Mouse (Mus musculus) MEL (cell line): ENCODE results near the gene Mdc1. TPM values are rescaled to one million over a fixed set of nuclear protein-coding genes. Genes with fewer than 3 reads are reported as not detected.

Experiments
- DNase-seq: peaks from one replicate; pipeline ENCODE4 v3.0.0; 2011; ENCODE audit warnings: low read depth, low spot score
- H3K27ac ChIP-seq: 2 replicates; pipeline ENCODE4 v1.5.1; 2012; ENCODE audit warnings: low read depth, mild to moderate bottlenecking, control low read depth, low read length, moderate library complexity; ENCODE audit not compliant: control insufficient read depth
- H3K27me3 ChIP-seq, 2 experiments: fragments of 150-350 bp in 1 of 2; sonication (generic) in 1 of 2; 2 replicates each; pipeline ENCODE4 v1.6.1; 2012; ENCODE audit warnings: low read length in 2 of 2, mild to moderate bottlenecking in 2 of 2, improper control_type of control experiment in 1 of 2, moderate library complexity in 1 of 2; ENCODE audit not compliant: insufficient read depth in 2 of 2, control insufficient read depth in 1 of 2
- H3K36me3 ChIP-seq, 2 experiments: 2 replicates each; pipeline ENCODE4 v1.6.1; 2012 to 2014; ENCODE audit warnings: low read length in 2 of 2, improper control_type of control experiment in 1 of 2, inconsistent platforms in 1 of 2, mild to moderate bottlenecking in 1 of 2; ENCODE audit not compliant: insufficient read depth in 2 of 2, control insufficient read depth in 1 of 2
- H3K4me1 ChIP-seq, 2 experiments: fragments of 150-350 bp in 1 of 2; sonication (generic) in 1 of 2; 2 replicates each; pipeline ENCODE4 v1.6.1; 2012; ENCODE audit warnings: low read length in 2 of 2, improper control_type of control experiment in 1 of 2, mild to moderate bottlenecking in 1 of 2; ENCODE audit not compliant: insufficient read depth in 2 of 2, control insufficient read depth in 1 of 2
- H3K4me3 ChIP-seq, 2 experiments: fragments of 150-350 bp in 1 of 2; sonication (generic) in 1 of 2; 2 replicates each; pipeline ENCODE4 v1.5.1; 2012; ENCODE audit warnings: low read depth in 2 of 2, low read length in 2 of 2, mild to moderate bottlenecking in 2 of 2, moderate library complexity in 2 of 2, control low read depth in 1 of 2, improper control_type of control experiment in 1 of 2; ENCODE audit not compliant: control insufficient read depth in 1 of 2, insufficient read depth in 1 of 2
- H3K79me2 ChIP-seq: 2 replicates; pipeline ENCODE4 v1.6.1; 2012; ENCODE audit warnings: mild to moderate bottlenecking, low read length, moderate library complexity; ENCODE audit not compliant: control insufficient read depth, poor library complexity, insufficient read depth
- H3K9ac ChIP-seq: 2 replicates; pipeline ENCODE4 v1.6.1; 2012; ENCODE audit warnings: low read depth, mild to moderate bottlenecking, control low read depth, low read length, moderate library complexity; ENCODE audit not compliant: control insufficient read depth, poor library complexity, severe bottlenecking
- H3K9me3 ChIP-seq: fragments of 150-350 bp; sonication (generic); replicated peaks from 2 replicates; pipeline ENCODE4 v1.6.1; 2012; ENCODE audit warnings: mild to moderate bottlenecking, low read length, improper control_type of control experiment, moderate library complexity; ENCODE audit not compliant: insufficient read depth
- CHD1 ChIP-seq: IDR thresholded peaks from 2 replicates; pipeline ENCODE4 v1.6.1; 2012; ENCODE audit warnings: low read depth, mild to moderate bottlenecking, inconsistent platforms, low read length, improper control_type of control experiment
- CHD2 ChIP-seq: IDR thresholded peaks from 2 replicates; pipeline ENCODE4 v1.6.1; 2011; ENCODE audit warnings: low read length, improper control_type of control experiment
- CTCF ChIP-seq, 3 experiments: IDR thresholded peaks in 2 of 3; conservative IDR thresholded peaks in 1 of 3; 2 replicates each; pipeline ENCODE4 v1.5.1; 2011 to 2012; ENCODE audit warnings: low read length in 3 of 3, low read depth in 2 of 3, mild to moderate bottlenecking in 2 of 3, improper control_type of control experiment in 1 of 3, inconsistent platforms in 1 of 3, mixed read lengths in 1 of 3, moderate library complexity in 1 of 3; ENCODE audit not compliant: control insufficient read depth in 1 of 3, insufficient read depth in 1 of 3, poor library complexity in 1 of 3, severe bottlenecking in 1 of 3
- EP300 ChIP-seq, 2 experiments: IDR thresholded peaks; 2 replicates each; pipeline ENCODE4 v1.6.1; 2011; ENCODE audit warnings: improper control_type of control experiment in 2 of 2, low read length in 2 of 2, low read depth in 1 of 2, mild to moderate bottlenecking in 1 of 2
- ETS1 ChIP-seq: IDR thresholded peaks from 2 replicates; pipeline ENCODE4 v1.6.1; 2012; ENCODE audit warnings: low read depth, mild to moderate bottlenecking, inconsistent platforms, low read length, improper control_type of control experiment, moderate library complexity
- GATA1 ChIP-seq: IDR thresholded peaks from 2 replicates; pipeline ENCODE4 v1.6.1; 2011; ENCODE audit warnings: low read depth, low read length, improper control_type of control experiment
- HCFC1 ChIP-seq: IDR thresholded peaks from 2 replicates; pipeline ENCODE4 v1.6.1; 2012; ENCODE audit warnings: low read depth, mild to moderate bottlenecking, inconsistent platforms, low read length, improper control_type of control experiment, moderate library complexity
- MAFK ChIP-seq: IDR thresholded peaks from 2 replicates; pipeline ENCODE4 v1.6.1; 2011; ENCODE audit warnings: low read depth, mild to moderate bottlenecking, low read length, improper control_type of control experiment, borderline replicate concordance
- NELFE ChIP-seq: IDR thresholded peaks from 2 replicates; pipeline ENCODE4 v1.6.1; 2011; ENCODE audit warnings: low read depth, low read length, improper control_type of control experiment
- NRF1 ChIP-seq: IDR thresholded peaks from 2 replicates; pipeline ENCODE4 v1.6.1; 2014; ENCODE audit warnings: low read depth, mild to moderate bottlenecking, inconsistent platforms, low read length, improper control_type of control experiment, moderate library complexity; ENCODE audit not compliant: poor library complexity, insufficient read depth, severe bottlenecking
- POLR2A ChIP-seq, 2 experiments: IDR thresholded peaks; 2 replicates each; pipeline ENCODE4 v1.6.1; 2011 to 2012; ENCODE audit warnings: low read length in 2 of 2, mild to moderate bottlenecking in 2 of 2, control low read depth in 1 of 2, improper control_type of control experiment in 1 of 2, low read depth in 1 of 2, moderate library complexity in 1 of 2; ENCODE audit not compliant: control insufficient read depth in 1 of 2, insufficient read depth in 1 of 2, poor library complexity in 1 of 2
- POLR2AphosphoS2 ChIP-seq: IDR thresholded peaks from 2 replicates; pipeline ENCODE4 v1.6.1; 2011; ENCODE audit warnings: low read length, improper control_type of control experiment
- RAD21 ChIP-seq: IDR thresholded peaks from 2 replicates; pipeline ENCODE4 v1.6.1; 2011; ENCODE audit warnings: mild to moderate bottlenecking, low read depth, low read length, improper control_type of control experiment
- SMC3 ChIP-seq: IDR thresholded peaks from 2 replicates; pipeline ENCODE4 v1.6.1; 2011; ENCODE audit warnings: low read depth, low read length, improper control_type of control experiment
- TAL1 ChIP-seq: IDR thresholded peaks from 2 replicates; pipeline ENCODE4 v1.6.1; 2012; ENCODE audit warnings: mild to moderate bottlenecking, inconsistent platforms, low read length, moderate library complexity, mixed read lengths
- TBP ChIP-seq: IDR thresholded peaks from 2 replicates; pipeline ENCODE4 v1.8.0; 2011; ENCODE audit warnings: low read depth, low read length, improper control_type of control experiment
- TCF12 ChIP-seq: IDR thresholded peaks from 2 replicates; pipeline ENCODE4 v1.6.1; 2014; ENCODE audit warnings: low read depth, mild to moderate bottlenecking, inconsistent platforms, low read length, improper control_type of control experiment, moderate library complexity
- USF1 ChIP-seq: IDR thresholded peaks from 2 replicates; pipeline ENCODE4 v1.6.1; 2014; ENCODE audit warnings: low read depth, mild to moderate bottlenecking, inconsistent platforms, low read length, improper control_type of control experiment, moderate library complexity
- ZNF384 ChIP-seq: IDR thresholded peaks from 2 replicates; pipeline ENCODE4 v1.6.1; 2012; ENCODE audit warnings: low read depth, mild to moderate bottlenecking, inconsistent platforms, low read length, improper control_type of control experiment
- polyA plus RNA-seq, 2 experiments: library from polyadenylated mRNA; stranded (reverse) in 1 of 2; unstranded in 1 of 2; fragments of >175 nt in 1 of 2; fragments of >200 nt in 1 of 2; gene quantifications; 2 replicates each; pipeline versions ENCODE4 v1.2.1 to v1.2.4; 2012; ENCODE audit warnings: low replicate concordance in 2 of 2, low read depth in 1 of 2; ENCODE audit not compliant: insufficient read length in 2 of 2, insufficient read depth in 1 of 2, missing spikeins in 1 of 2
- total RNA-seq: library from RNA; depleted of rRNA; stranded (reverse); fragments of 300-350 nt; gene quantifications from 2 replicates; pipeline ENCODE4 v1.2.3, GENCODE M21; 2012

Mdc1 gene
- total and polyA plus RNA-seq, 3 experiments, result 15.0 to 77.9 (median 46.6) TPM

DNA sequence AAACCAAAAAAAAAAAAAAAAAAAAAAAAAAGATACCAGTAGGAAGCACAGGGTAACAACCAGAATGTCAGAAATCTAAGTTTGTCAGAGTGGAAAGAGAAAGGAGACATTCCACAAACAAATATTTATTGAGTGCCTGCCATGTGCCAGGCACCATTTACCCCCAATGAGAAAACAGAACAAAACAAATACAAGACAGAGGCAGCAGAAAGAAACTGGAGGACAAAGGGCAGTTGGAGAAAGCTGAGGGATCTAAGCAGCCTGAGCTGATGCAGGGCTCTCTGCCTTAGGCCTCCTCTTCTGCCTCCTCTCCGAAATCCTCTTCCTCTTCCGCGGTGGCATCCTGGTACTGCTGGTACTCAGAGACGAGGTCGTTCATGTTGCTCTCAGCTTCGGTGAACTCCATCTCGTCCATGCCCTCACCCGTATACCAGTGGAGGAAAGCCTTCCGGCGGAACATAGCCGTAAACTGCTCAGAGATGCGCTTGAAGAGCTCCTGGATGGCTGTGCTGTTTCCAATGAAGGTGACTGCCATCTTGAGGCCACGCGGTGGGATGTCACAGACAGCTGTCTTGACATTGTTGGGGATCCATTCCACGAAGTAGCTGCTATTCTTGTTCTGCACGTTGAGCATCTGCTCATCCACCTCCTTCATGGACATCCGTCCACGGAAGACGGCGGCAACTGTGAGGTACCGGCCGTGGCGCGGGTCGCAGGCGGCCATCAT is 6.5 kb upstream of the Mdc1 start:
- peak overlapping the region; percentile 78 for H3K27ac ChIP-seq
- no peaks in the 10 kb centered on the region for H3K9me3 ChIP-seq
- TF ChIP-seq TBP, result no peak
- no peak for TF ChIP-seq CHD2
- peak in 1 of 3 experiments; percentile 11; a peak in 1 of 6 replicates for TF ChIP-seq CTCF (IDR thresholded peaks at IDR 0.05 in 2 of 3, conservative IDR thresholded peaks at IDR 0.05 in 1 of 3; ENCODE audit: control insufficient read depth in 1 of 3, insufficient read depth in 1 of 3, low read depth in 2 of 3, low read length in 3 of 3, poor library complexity in 1 of 3, severe bottlenecking in 1 of 3)
- no peak for TF ChIP-seq MAFK
- no peak for TF ChIP-seq NELFE
- no peak for TF ChIP-seq SMC3

GRCm38 (mm10) chr17:35835424-35836140 is 5.7 kb upstream of the Mdc1 start:
- Histone ChIP-seq H3K27me3 (no peaks in the 10 kb centered on the region), H3K4me3 (peak overlapping the region; percentile 39 to 99), H3K36me3 (peaks cover 11 to 46% of the 10 kb centered on the region in 2 experiments), H3K79me2 (peaks cover 37% of the 10 kb centered on the region), H3K9me3 (no peaks in the 10 kb centered on the region), H3K4me1 (peaks cover 0 to 49% of the 10 kb centered on the region in 2 experiments), H3K27ac (peak overlapping the region; percentile 82), H3K9ac (peak overlapping the region; percentile 99)
- no peak for TF ChIP-seq USF1
- no peak for TF ChIP-seq EP300 (IDR thresholded peaks at IDR 0.05; ENCODE audit: low read depth in 1 of 2, low read length in 2 of 2)
- no peak; a peak in 1 of 4 replicates for TF ChIP-seq POLR2A (IDR thresholded peaks at IDR 0.05; ENCODE audit: control insufficient read depth in 1 of 2, insufficient read depth in 1 of 2, low read depth in 1 of 2, low read length in 2 of 2, poor library complexity in 1 of 2)
- no peak for TF ChIP-seq HCFC1
- no peak for TF ChIP-seq CHD1
- TF ChIP-seq CHD2, result no peak
- TF ChIP-seq TAL1, result no peak
- TF ChIP-seq TBP, result no peak
- no peak for TF ChIP-seq MAFK
- TF ChIP-seq NRF1, result no peak
- no peak for TF ChIP-seq ETS1
- TF ChIP-seq GATA1, result no peak
- no peak for TF ChIP-seq TCF12
- no peak for TF ChIP-seq NELFE
- TF ChIP-seq POLR2AphosphoS2, result no peak
- TF ChIP-seq ZNF384, result no peak
- TF ChIP-seq RAD21, result no peak
- DNase-seq, result no peak

More for the DNA sequence above, 6.5 kb upstream of the Mdc1 start:
- Histone ChIP-seq H3K9ac (peak overlapping the region; percentile 99), H3K4me3 (peak overlapping the region; percentile 12 to 99; a peak in 3 of 4 replicates), H3K36me3 (peaks cover 11 to 41% of the 10 kb centered on the region in 2 experiments), H3K27me3 (no peaks in the 10 kb centered on the region), H3K79me2 (peaks cover 37% of the 10 kb centered on the region), H3K4me1 (peaks cover 0 to 47% of the 10 kb centered on the region in 2 experiments)
- peak; percentile 60 for DNase-seq
